Comparison of ENCODE assay signal across 10 mouse cellular contexts in genomic region chr7:97416906-97417777, GRCm38 (mm10). TPM values are rescaled to one million over a fixed set of nuclear protein-coding genes. Genes with fewer than 3 reads are reported as not detected.
A peak's percentile ranks its signal among the peaks of the same experiment; 100 is the strongest.
DNase-seq lines count a peak whose midpoint lies in the region; ATAC-seq and TF ChIP-seq lines count a peak whose summit lies in the region.
"Had no signal": no experiment of that assay in that cellular context is flagged by ENCODE, and none has a peak within 500 bp of the region (broad histone marks: within the 10 kb centered on the region; RNA-seq: fewer than 3 reads in every experiment).

Gene Thrsp, minus strand, starts transcription at chr7:97417730.

- H3K9me3 ChIP-seq in hindbrain, embryonic 15.5 days: no peaks in the 10 kb centered on the region
- no peaks in the 10 kb centered on the region for H3K9me3 ChIP-seq in hindbrain, embryonic 12.5 days (replicated peaks)

- intact Hi-C loops in heart, postnatal 36 days (cut with DNase I): no loop called here
- intact Hi-C loops in left cerebral cortex, adult 2 months (cut with DNase I): no loop called here

- TF ChIP-seq CTCF in left cerebral cortex, adult 2 months (IDR thresholded peaks at IDR 0.05): no peak

- H3K4me1 ChIP-seq in hindbrain, embryonic 15.5 days (replicated peaks): 0 out of 2 replicates have a peak, but pooled peaks cover 14% of the 10 kb centered on the region
- peaks cover 7% of the 10 kb centered on the region for H3K4me1 ChIP-seq in hindbrain, embryonic 12.5 days

- H3K27ac ChIP-seq in hindbrain, embryonic 15.5 days (replicated peaks): peak within 1 kb of the TSS; percentile 62; the same call in 1 of the 2 replicates
- H3K27ac ChIP-seq in hindbrain, embryonic 12.5 days: no peak within 1 kb of the TSS
- H3K27ac ChIP-seq in left cerebral cortex, adult 2 months: peak within 1 kb of the TSS; percentile 74

- WGBS in hindbrain, embryonic 15.5 days: 75% methylated on average over 25 of the region's 25 CpGs
- 83% methylated on average over 25 of the region's 25 CpGs for WGBS in hindbrain, embryonic 12.5 days

- no peak within 1 kb of the TSS for H3K9ac ChIP-seq in hindbrain, embryonic 15.5 days
- no peak within 1 kb of the TSS for H3K9ac ChIP-seq in hindbrain, embryonic 12.5 days

- DNase-seq in adrenal gland, postnatal 10 days: peak; percentile 89
- peak; percentile 72 to 76 for DNase-seq in heart, postnatal 36 days
- DNase-seq in left cerebral cortex, adult 2 months (ENCODE audit: extremely low spot score in 1 of 2, low spot score in 2 of 2): peak; percentile 57 to 63
- peak; percentile 65 for DNase-seq in right cerebral cortex, postnatal 14 days
- no peak for DNase-seq in thymus, adult 18-20 months

- H3K27me3 ChIP-seq in hindbrain, embryonic 15.5 days: no peaks in the 10 kb centered on the region
- no peaks in the 10 kb centered on the region for H3K27me3 ChIP-seq in hindbrain, embryonic 12.5 days
- H3K27me3 ChIP-seq: CH12.LX had no signal

- peak; percentile 68; the same call in 1 of the 2 replicates for ATAC-seq in hindbrain, embryonic 15.5 days (ENCODE audit: low FRiP score, low read depth)
- no peak for ATAC-seq in hindbrain, embryonic 12.5 days (ENCODE audit: low FRiP score)
- ATAC-seq in frontal cortex, adult (ENCODE audit: low TSS enrichment): peak; percentile 62

- H3K36me3 ChIP-seq in hindbrain, embryonic 15.5 days: no peaks in the 10 kb centered on the region
- peaks cover 5% of the 10 kb centered on the region; the same call in 1 of the 2 replicates for H3K36me3 ChIP-seq in hindbrain, embryonic 12.5 days

- no peak within 1 kb of the TSS for H3K4me3 ChIP-seq in hindbrain, embryonic 15.5 days
- H3K4me3 ChIP-seq in hindbrain, embryonic 12.5 days: no peak within 1 kb of the TSS
- H3K4me3 ChIP-seq in left cerebral cortex, adult 2 months: peak within 1 kb of the TSS; percentile 46

- H3K4me2 ChIP-seq in hindbrain, embryonic 15.5 days: peak within 1 kb of the TSS; percentile 22
- no peak within 1 kb of the TSS for H3K4me2 ChIP-seq in hindbrain, embryonic 12.5 days (replicated peaks)

RNA-seq across cellular contexts. Expression of gene Thrsp, which starts in this region (rescaled TPM):
- polyA plus RNA-seq in hindbrain, embryonic 15.5 days (2015; fragmentation: Nextera tagmentation; extraction: Ambion mirVana): 2.4 and 3.3 TPM in 2 replicates
- polyA plus RNA-seq in hindbrain, embryonic 12.5 days (2016; fragmentation: Nextera tagmentation; extraction: Ambion mirVana): 0.72 and 0.81 TPM in 2 replicates
- 100 to 1,000 TPM; 444 to 455 TPM for total RNA-seq in adrenal gland, postnatal 10 days (2021)
- total RNA-seq in heart, postnatal 36 days (2021): 10 to 100 TPM; 43.7 to 50.9 TPM
- 10 to 100 TPM; 19.2 to 21.8 TPM for total RNA-seq in left cerebral cortex, adult 2 months (2021)
- total RNA-seq: CH12.LX; neutrophil, adult 5-6 weeks had no signal

Comparison
In these comparisons a context has a peak if more than half of its experiments do, and no peak if none do; other contexts are left out.
1. RNA of gene Thrsp (total RNA-seq): 444 to 455 TPM in adrenal gland, postnatal 10 days; 43.7 to 50.9 TPM in heart, postnatal 36 days and 19.2 to 21.8 TPM in left cerebral cortex, adult 2 months; every median in the first group is over 4 times any median in the second.
2. DNase-seq: peak in adrenal gland, postnatal 10 days (single experiment), heart, postnatal 36 days (2 of 2), left cerebral cortex, adult 2 months (2 of 2) and right cerebral cortex, postnatal 14 days (single experiment); none in thymus, adult 18-20 months (0 of 2).